Mouse (Mus musculus): Measurements from ENCODE around the gene Sap30l. TPM values are rescaled to one million over a fixed set of nuclear protein-coding genes. Genes with fewer than 3 reads are reported as not detected.

The Sap30l gene
- total RNA-seq, 2 experiments from 2014 or later, result 36.8 to 37.0 TPM

DNA sequence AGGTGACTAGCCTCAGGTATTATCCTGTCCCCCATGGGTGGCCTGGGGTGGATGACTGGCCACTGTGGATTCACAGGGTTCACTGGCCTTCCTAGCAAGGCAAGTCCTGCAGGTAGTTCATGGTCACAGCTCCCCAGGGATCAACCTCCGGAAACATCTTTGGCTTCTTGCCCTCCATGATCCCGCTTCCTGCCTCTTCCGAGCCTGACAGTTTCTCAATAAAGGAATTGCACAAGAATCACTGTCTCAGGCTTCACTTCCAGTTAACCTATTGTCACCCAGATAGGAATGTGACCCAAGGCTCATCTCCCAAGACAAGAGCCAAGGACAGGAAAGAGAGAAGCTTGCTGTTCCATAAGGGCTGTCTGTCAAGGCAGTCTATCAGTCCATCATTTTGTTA is 49.5 kb downstream of the Sap30l start:
- intact Hi-C loops (cut with DNase I), result no loop called here
- no peak for DNase-seq

DNA sequence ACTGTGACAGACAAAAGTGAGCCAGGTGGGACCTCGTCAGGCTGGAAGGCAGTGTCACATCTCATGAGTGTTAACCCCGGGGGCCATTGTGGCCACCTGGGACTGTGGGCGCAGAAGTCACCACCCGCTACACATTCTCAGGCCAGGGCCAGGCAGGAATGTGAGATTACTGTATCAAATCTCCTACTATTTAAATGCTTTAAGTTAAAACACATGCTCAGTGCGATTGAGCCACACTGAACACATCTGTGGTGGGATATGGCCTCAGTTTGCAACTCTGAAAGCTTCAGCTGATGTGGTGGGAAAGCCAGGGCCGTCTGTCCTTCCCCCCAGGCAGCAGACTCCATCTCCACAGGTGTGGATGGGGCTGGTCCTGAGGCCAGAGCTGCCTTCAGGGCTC is 52.1 kb downstream of the Sap30l start:
- no peak for DNase-seq
- intact Hi-C loops (cut with DNase I), result no loop called here

DNA sequence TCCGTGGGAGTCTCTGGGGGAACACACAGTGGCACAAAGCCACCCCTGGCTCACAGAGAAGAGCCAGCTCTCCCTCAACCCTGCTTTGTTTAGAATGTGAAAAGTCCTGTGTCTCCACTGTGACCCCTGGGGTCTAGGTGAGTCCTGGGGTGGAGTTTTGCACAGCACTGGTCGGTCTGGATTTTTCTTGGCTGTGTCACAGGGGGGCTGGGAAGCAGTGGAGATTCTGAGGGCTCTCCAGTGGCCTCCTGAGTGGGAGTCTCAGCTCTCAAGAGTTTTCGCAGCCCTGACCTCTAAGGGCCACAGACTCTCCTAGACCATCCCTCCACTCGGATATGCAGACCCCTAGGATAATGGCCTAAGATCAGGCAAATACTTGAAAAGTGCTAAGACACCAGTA is 56.3 kb downstream of the Sap30l start:
- no peak for DNase-seq
- intact Hi-C loops (cut with DNase I), result no loop called here

Other genes starting within 250 kb of the Sap30l start
- 1 to 10 TPM; 5.2 to 6.3 TPM for gene Galnt10, start 156.2 kb upstream of the Sap30l start, total RNA-seq (2021)
- gene Hand1, start 31.2 kb downstream of the Sap30l start, total RNA-seq (2021), result not detected
- 10 to 100 TPM; 81.7 to 82.8 TPM for gene Larp1, start 207.4 kb downstream of the Sap30l start, total RNA-seq (2021)